Mouse (Mus musculus) CH12.LX (cell line): ENCODE measurements at regions not wholly inside any gene's neighbourhood (a gene's known extent, or its start where the extent isn't known, plus 50 kb on each side); places are given as distances from the start of the nearest gene placed in this dataset.
A peak's percentile ranks its signal among the peaks of the same experiment; 100 is the strongest.

Source experiments
- DNase-seq: peaks from one replicate; pipeline ENCODE4 v3.0.0-alpha.2; 2013; ENCODE audit errors: extremely low read depth
- H3K27ac ChIP-seq: 2 replicates; pipeline ENCODE4 v1.5.1; 2012; ENCODE audit warnings: low read depth, mild to moderate bottlenecking, control low read depth, moderate library complexity; ENCODE audit not compliant: insufficient read depth
- H3K27me3 ChIP-seq: replicated peaks from 2 replicates; pipeline ENCODE3; 2012; ENCODE audit warnings: inconsistent platforms
- H3K36me3 ChIP-seq, 2 experiments: replicated peaks in 1 of 2; 2 replicates each; pipeline versions ENCODE3 to v1.6.1; 2012; ENCODE audit warnings: inconsistent platforms in 1 of 2, low read length in 1 of 2, mild to moderate bottlenecking in 1 of 2, mixed read lengths in 1 of 2, moderate library complexity in 1 of 2; ENCODE audit not compliant: control insufficient read depth in 1 of 2, insufficient read depth in 1 of 2
- H3K4me1 ChIP-seq, 2 experiments: 2 replicates each; pipeline ENCODE4 v1.6.1; 2012; ENCODE audit warnings: inconsistent platforms in 1 of 2, moderate library complexity in 1 of 2; ENCODE audit not compliant: insufficient read depth in 2 of 2, control insufficient read depth in 1 of 2
- H3K4me2 ChIP-seq: 2 replicates; pipeline ENCODE4 v1.6.1; 2012; ENCODE audit warnings: low read depth, mild to moderate bottlenecking, control low read depth; ENCODE audit not compliant: poor library complexity, insufficient read depth, severe bottlenecking
- H3K4me3 ChIP-seq, 3 experiments: fragments of 150-350 bp in 1 of 3; sonication (generic) in 1 of 3; replicated peaks in 1 of 3; 2 replicates each; pipeline versions ENCODE3 to v1.5.1; 2011 to 2012; ENCODE audit warnings: low read depth in 2 of 3, low read length in 2 of 3, mild to moderate bottlenecking in 2 of 3, moderate library complexity in 2 of 3, control low read depth in 1 of 3, improper control_type of control experiment in 1 of 3, inconsistent platforms in 1 of 3, mixed read lengths in 1 of 3; ENCODE audit not compliant: poor library complexity in 1 of 3
- H3K79me2 ChIP-seq: replicated peaks from 2 replicates; pipeline ENCODE4 v1.6.1; 2012; ENCODE audit warnings: mild to moderate bottlenecking, moderate library complexity; ENCODE audit not compliant: control insufficient read depth, poor library complexity, insufficient read depth, severe bottlenecking; ENCODE audit errors: extremely low read depth
- H3K9ac ChIP-seq: 2 replicates; pipeline ENCODE4 v1.6.1; 2012; ENCODE audit warnings: low read depth, mild to moderate bottlenecking, control low read depth, moderate library complexity; ENCODE audit not compliant: insufficient read depth
- H3K9me3 ChIP-seq: replicated peaks from 2 replicates; pipeline ENCODE3; 2012; ENCODE audit warnings: low read length, inconsistent platforms, mixed read lengths
- CHD2 ChIP-seq: IDR thresholded peaks from 2 replicates; pipeline ENCODE4 v1.6.1; 2011; ENCODE audit warnings: low read length, improper control_type of control experiment
- CTCF ChIP-seq, 2 experiments: IDR thresholded peaks in 1 of 2; conservative IDR thresholded peaks in 1 of 2; 2 replicates each; pipeline ENCODE4 v1.5.1; 2011 to 2012; ENCODE audit warnings: low read depth in 2 of 2, low read length in 2 of 2, improper control_type of control experiment in 1 of 2, inconsistent platforms in 1 of 2, mild to moderate bottlenecking in 1 of 2, moderate library complexity in 1 of 2
- E2F4 ChIP-seq: IDR thresholded peaks from 2 replicates; pipeline ENCODE4 v1.6.1; 2011; ENCODE audit warnings: low read depth, low read length, improper control_type of control experiment; ENCODE audit not compliant: insufficient replicate concordance
- ELF1 ChIP-seq: IDR thresholded peaks from 2 replicates; pipeline ENCODE4 v1.6.1; 2014; ENCODE audit warnings: low read depth, mild to moderate bottlenecking, inconsistent platforms, low read length, improper control_type of control experiment
- HCFC1 ChIP-seq: IDR thresholded peaks from 2 replicates; pipeline ENCODE4 v1.6.1; 2012; ENCODE audit warnings: low read depth, mild to moderate bottlenecking, inconsistent platforms, low read length, improper control_type of control experiment
- IRF4 ChIP-seq: IDR thresholded peaks from 2 replicates; pipeline ENCODE4 v1.6.1; 2014; ENCODE audit warnings: low read depth, mild to moderate bottlenecking, inconsistent platforms, low read length, improper control_type of control experiment
- JUN ChIP-seq: IDR thresholded peaks from 2 replicates; pipeline ENCODE4 v1.6.1; 2011; ENCODE audit warnings: low read depth, mild to moderate bottlenecking, low read length, improper control_type of control experiment, moderate library complexity; ENCODE audit not compliant: insufficient read depth
- KAT2A ChIP-seq: IDR thresholded peaks from 2 replicates; pipeline ENCODE4 v1.6.1; 2012; ENCODE audit warnings: low read length, improper control_type of control experiment, inconsistent platforms; ENCODE audit not compliant: insufficient replicate concordance
- MAFK ChIP-seq: IDR thresholded peaks from 2 replicates; pipeline ENCODE4 v1.6.1; 2011; ENCODE audit warnings: low read length, improper control_type of control experiment; ENCODE audit not compliant: insufficient replicate concordance
- MXI1 ChIP-seq: IDR thresholded peaks from 2 replicates; pipeline ENCODE4 v1.6.1; 2011; ENCODE audit warnings: mild to moderate bottlenecking, low read depth, low read length, improper control_type of control experiment
- POLR2A ChIP-seq: IDR thresholded peaks from 2 replicates; pipeline ENCODE4 v1.6.1; 2011; ENCODE audit warnings: low read depth, mild to moderate bottlenecking, improper control_type of control experiment, low read length
- RAD21 ChIP-seq: IDR thresholded peaks from 2 replicates; pipeline ENCODE4 v1.6.1; 2011; ENCODE audit warnings: low read depth, mild to moderate bottlenecking, low read length, improper control_type of control experiment, moderate library complexity
- SIN3A ChIP-seq: IDR thresholded peaks from 2 replicates; pipeline ENCODE4 v1.6.1; 2012; ENCODE audit warnings: low read length, improper control_type of control experiment, inconsistent platforms
- USF1 ChIP-seq: IDR thresholded peaks from 2 replicates; pipeline ENCODE4 v1.6.1; 2014; ENCODE audit warnings: low read depth, mild to moderate bottlenecking, inconsistent platforms, low read length, improper control_type of control experiment
- ZNF384 ChIP-seq: IDR thresholded peaks from 2 replicates; pipeline ENCODE4 v1.6.1; 2012; ENCODE audit warnings: low read depth, low read length, improper control_type of control experiment, inconsistent platforms
- dilution Hi-C: fragments of 300-500 bp; cut with MboI; formaldehyde crosslinking; loops from 2 replicates; pipeline ENCODE4 v1.14.3; 2020; ENCODE audit warnings: low sequenced_read_pairs; ENCODE audit not compliant: extremely low pct_unique_long_range_greater_than_20kb, extremely low pct_ligation_motif_present
- in situ Hi-C: fragments of 300-500 bp; cut with MboI; formaldehyde crosslinking; loops from 3 replicates; pipeline ENCODE4 v1.14.3; 2019; ENCODE audit warnings: low sequenced_read_pairs, low pct_ligation_motif_present, low pct_unique_long_range_greater_than_20kb, mixed read lengths

DNA sequence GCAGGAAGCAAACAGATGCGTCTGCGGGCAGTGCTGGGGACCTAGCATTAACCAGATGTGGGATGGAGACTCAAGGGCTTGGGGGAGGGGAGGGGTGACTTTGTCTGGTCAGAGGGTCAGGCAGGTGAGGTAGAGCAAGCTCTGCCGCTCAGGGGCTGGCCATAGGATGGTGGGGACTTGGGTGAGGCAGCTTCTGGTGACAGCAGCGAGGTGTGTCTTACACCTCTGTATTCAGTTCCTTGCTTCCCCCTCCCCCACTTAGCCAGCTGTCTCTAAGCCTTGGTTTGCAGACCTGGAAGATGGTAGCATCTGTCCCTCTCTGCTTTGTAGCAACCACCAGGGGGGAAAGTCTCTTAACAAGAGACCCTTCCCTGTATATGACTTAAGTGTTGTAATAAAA is 131.8 kb downstream of the Hmg20a start:
- no peaks in the 10 kb centered on the region for H3K79me2 ChIP-seq
- no peaks in the 10 kb centered on the region for H3K9me3 ChIP-seq
- peak overlapping the region; percentile 32 for H3K27ac ChIP-seq
- DNase-seq: peak; percentile 38
- H3K9ac ChIP-seq: no peak overlapping the region
- no peaks in the 10 kb centered on the region for H3K36me3 ChIP-seq
- dilution Hi-C loops: no loop called here
- H3K4me2 ChIP-seq: peak overlapping the region; percentile 18; the same call in 1 of the 2 replicates
- peaks cover 26 to 46% of the 10 kb centered on the region in 2 experiments for H3K4me1 ChIP-seq
- H3K27me3 ChIP-seq: no peaks in the 10 kb centered on the region
- H3K4me3 ChIP-seq: no peak overlapping the region
- TF ChIP-seq IRF4 (no peak), POLR2A (no peak), CHD2 (peak; percentile 69)
- TF ChIP-seq, all 38 proteins: peak for 1
- in situ Hi-C loops: loop anchor here (5.0 kb wide), 1 partner anchor 338 kb away; no protein-coding TSS in a partner anchor

DNA sequence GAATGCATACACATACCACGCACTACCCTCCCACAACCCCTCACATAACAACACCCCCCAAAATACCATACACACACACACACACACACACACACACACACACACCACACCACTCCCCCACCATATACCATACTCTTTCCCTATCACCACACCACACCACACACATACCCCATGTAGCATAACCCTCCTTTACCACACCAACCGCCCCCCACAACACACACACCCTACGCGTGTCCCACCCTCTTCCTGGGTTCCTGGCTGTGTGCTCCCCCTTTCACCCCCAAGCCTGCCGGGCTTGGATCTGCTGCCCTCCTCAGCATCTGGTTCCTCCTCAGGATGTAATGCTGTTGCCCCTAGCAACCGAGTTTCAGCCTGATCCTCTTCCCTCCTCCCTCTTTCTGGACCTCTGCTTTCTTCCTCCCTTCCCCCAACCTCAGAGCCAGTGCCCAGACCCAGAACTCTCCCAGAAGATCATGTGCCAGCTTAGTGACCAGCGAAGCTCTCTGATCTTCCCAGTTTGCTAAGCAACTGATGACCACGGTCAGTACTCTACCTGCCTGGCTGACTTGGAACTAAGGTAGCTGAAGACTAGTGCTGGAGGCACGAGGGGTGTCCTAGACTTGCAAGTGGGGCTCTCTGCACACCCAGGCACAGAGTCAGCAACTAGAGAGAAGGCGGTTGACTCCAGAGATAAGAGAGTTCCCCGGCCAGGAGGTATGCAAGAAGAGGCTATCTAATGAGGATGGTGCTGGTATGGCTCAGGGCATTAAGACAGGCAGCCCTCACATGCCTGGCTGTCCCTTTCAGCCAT is 133.2 kb downstream of the Hmg20a start:
- Histone ChIP-seq H3K4me3 (no peak overlapping the region), H3K4me1 (peaks cover 26 to 46% of the 10 kb centered on the region in 2 experiments), H3K9ac (no peak overlapping the region), H3K36me3 (no peaks in the 10 kb centered on the region), H3K4me2 (no peak overlapping the region), H3K27me3 (peaks cover 3% of the 10 kb centered on the region), H3K27ac (no peak overlapping the region), H3K79me2 (no peaks in the 10 kb centered on the region), H3K9me3 (no peaks in the 10 kb centered on the region)
- no peak for DNase-seq
- dilution Hi-C loops: no loop called here
- TF ChIP-seq SIN3A: no peak
- no peak for TF ChIP-seq MAFK
- TF ChIP-seq IRF4: no peak
- TF ChIP-seq ZNF384: no peak
- no peak for TF ChIP-seq RAD21
- TF ChIP-seq HCFC1: no peak
- TF ChIP-seq MXI1: no peak
- no peak for TF ChIP-seq CTCF (conservative IDR thresholded peaks at IDR 0.05 in 1 of 2, IDR thresholded peaks at IDR 0.05 in 1 of 2; ENCODE audit: low read depth in 2 of 2, low read length in 2 of 2)
- no peak for TF ChIP-seq USF1
- TF ChIP-seq E2F4: no peak
- no peak for TF ChIP-seq ELF1
- TF ChIP-seq KAT2A: no peak
- no peak for TF ChIP-seq JUN
- in situ Hi-C loops: loop anchor here (5.0 kb wide), 1 partner anchor 339 kb away; no protein-coding TSS in a partner anchor
